ENCODE assay signal across 8 mouse cellular contexts in the genomic region with DNA sequence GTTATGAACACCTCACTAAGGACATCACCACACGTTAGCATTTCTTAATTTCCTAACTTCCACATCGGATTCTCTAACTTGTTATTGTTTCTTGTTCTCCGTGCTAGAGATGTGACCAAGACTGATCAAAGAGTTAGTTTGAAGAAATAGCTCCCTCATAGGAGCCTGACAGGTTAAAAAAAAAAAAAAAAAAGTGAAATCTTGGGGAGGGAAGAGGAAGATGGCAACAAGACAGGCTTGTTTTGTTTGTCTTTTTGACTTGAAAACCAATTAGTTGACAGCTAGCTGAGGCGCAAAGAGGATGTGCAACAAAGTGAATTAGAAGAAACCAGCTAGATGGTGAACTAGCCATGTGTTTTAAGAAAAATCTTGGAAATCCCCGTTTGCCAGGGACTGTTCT. TPM values are rescaled to one million over a fixed set of nuclear protein-coding genes. Genes with fewer than 3 reads are reported as not detected.
DNase-seq lines count a peak whose midpoint lies in the region; ATAC-seq lines count a peak whose summit lies in the region.

No protein-coding gene starts in this region.

- H3K27ac ChIP-seq in kidney, embryonic 16.5 days (ENCODE audit: low read length): no peak overlapping the region
- H3K27ac ChIP-seq in hindbrain, embryonic 15.5 days (replicated peaks): no peak overlapping the region
- H3K27ac ChIP-seq in midbrain, embryonic 15.5 days: no peak overlapping the region

- peak overlapping the region; percentile 58 for H3K4me2 ChIP-seq in kidney, embryonic 16.5 days (replicated peaks; ENCODE audit: low read depth, low read length)
- peak overlapping the region; percentile 75 for H3K4me2 ChIP-seq in hindbrain, embryonic 15.5 days
- H3K4me2 ChIP-seq in midbrain, embryonic 15.5 days: peak overlapping the region; percentile 77

- no peak for ATAC-seq in kidney, embryonic 16.5 days (ENCODE audit: low FRiP score, low TSS enrichment)
- no peak for ATAC-seq in hindbrain, embryonic 15.5 days (ENCODE audit: low FRiP score, low read depth)
- peak; percentile 4 for ATAC-seq in midbrain, embryonic 15.5 days (replicated peaks)

- H3K9me3 ChIP-seq in kidney, embryonic 16.5 days (ENCODE audit: low read length): no peaks in the 10 kb centered on the region
- H3K9me3 ChIP-seq in hindbrain, embryonic 15.5 days: no peaks in the 10 kb centered on the region
- H3K9me3 ChIP-seq in midbrain, embryonic 15.5 days: no peaks in the 10 kb centered on the region

- H3K4me3 ChIP-seq in kidney, embryonic 16.5 days (ENCODE audit: low read length): peak overlapping the region; percentile 71
- H3K4me3 ChIP-seq in hindbrain, embryonic 15.5 days: peak overlapping the region; percentile 83
- peak overlapping the region; percentile 88 for H3K4me3 ChIP-seq in midbrain, embryonic 15.5 days

- H3K9ac ChIP-seq in kidney, embryonic 16.5 days (replicated peaks; ENCODE audit: low read length): peak overlapping the region; percentile 84; the same call in 1 of the 2 replicates
- H3K9ac ChIP-seq in hindbrain, embryonic 15.5 days: peak overlapping the region; percentile 62; the same call in 1 of the 2 replicates
- H3K9ac ChIP-seq in midbrain, embryonic 15.5 days: 0 out of 2 replicates have a peak overlapping the region, but pooled peaks have one; percentile 40

- H3K4me1 ChIP-seq in kidney, embryonic 16.5 days (ENCODE audit: insufficient read depth, low read length): peaks cover 6% of the 10 kb centered on the region; the same call in 1 of the 2 replicates
- H3K4me1 ChIP-seq in hindbrain, embryonic 15.5 days (replicated peaks): peaks cover 19% of the 10 kb centered on the region
- peaks cover 14% of the 10 kb centered on the region for H3K4me1 ChIP-seq in midbrain, embryonic 15.5 days

- DNase-seq in kidney, postnatal 25 days: no peak
- peak; percentile 21 for DNase-seq in adipocyte (ENCODE audit: low spot score)
- no peak for DNase-seq in gastrocnemius, postnatal 25 days
- DNase-seq in cerebellum, postnatal 14 days: no peak
- no peak for DNase-seq in layer of hippocampus, postnatal 25 days (ENCODE audit: extremely low spot score in 1 of 2, low spot score in 1 of 2)

- no peaks in the 10 kb centered on the region for H3K27me3 ChIP-seq in kidney, embryonic 16.5 days (ENCODE audit: insufficient read depth, low read length)
- H3K27me3 ChIP-seq in hindbrain, embryonic 15.5 days: no peaks in the 10 kb centered on the region
- H3K27me3 ChIP-seq in midbrain, embryonic 15.5 days (replicated peaks): no peaks in the 10 kb centered on the region

- H3K36me3 ChIP-seq in kidney, embryonic 16.5 days (ENCODE audit: insufficient read depth, low read length): no peaks in the 10 kb centered on the region
- no peaks in the 10 kb centered on the region for H3K36me3 ChIP-seq in hindbrain, embryonic 15.5 days
- no peaks in the 10 kb centered on the region for H3K36me3 ChIP-seq in midbrain, embryonic 15.5 days (replicated peaks)

- WGBS in kidney, embryonic 16.5 days: 25% methylated on average over 5 of the region's 5 CpGs
- 40% methylated on average over 5 of the region's 5 CpGs for WGBS in hindbrain, embryonic 15.5 days
- WGBS in midbrain, embryonic 15.5 days: 31% methylated on average over 5 of the region's 5 CpGs

RNA-seq across cellular contexts. Expression of gene Echdc1, which starts 0.9 kb away (rescaled TPM):
- 33.2 and 33.7 TPM in 2 replicates for polyA plus RNA-seq in kidney, embryonic 16.5 days (2015; fragmentation: Nextera tagmentation; extraction: Ambion mirVana)
- 31.0 TPM in 2 replicates for polyA plus RNA-seq in hindbrain, embryonic 15.5 days (2015; fragmentation: Nextera tagmentation; extraction: Ambion mirVana)
- 23.4 and 23.5 TPM in 2 replicates for polyA plus RNA-seq in midbrain, embryonic 15.5 days (2015; fragmentation: Nextera tagmentation; extraction: Ambion mirVana)
- total RNA-seq in gastrocnemius, postnatal 25 days (2021): 10 to 100 TPM; 31.5 to 34.1 TPM
- total RNA-seq in layer of hippocampus, postnatal 25 days (2021): 10 to 100 TPM; 31.9 TPM

RNA-seq across cellular contexts. Expression of gene Rnf146, which starts 48.3 kb away (rescaled TPM):
- polyA plus RNA-seq in kidney, embryonic 16.5 days (2015; fragmentation: Nextera tagmentation; extraction: Ambion mirVana): 54.7 and 57.4 TPM in 2 replicates
- polyA plus RNA-seq in hindbrain, embryonic 15.5 days (2015; fragmentation: Nextera tagmentation; extraction: Ambion mirVana): 77.1 and 79.9 TPM in 2 replicates
- 90.9 and 95.0 TPM in 2 replicates for polyA plus RNA-seq in midbrain, embryonic 15.5 days (2015; fragmentation: Nextera tagmentation; extraction: Ambion mirVana)
- 10 to 100 TPM; 44.1 to 45.7 TPM for total RNA-seq in gastrocnemius, postnatal 25 days (2021)
- total RNA-seq in layer of hippocampus, postnatal 25 days (2021): 100 to 1,000 TPM; 101 to 111 TPM
